Mouse (Mus musculus) liver, postnatal 0 days (tissue): ENCODE results near the gene Zfp423.

Experiments
- CTCF ChIP-seq: sonication (generic); IDR thresholded peaks from 2 replicates; pipeline ENCODE4 v1.5.1; 2016; ENCODE audit warnings: antibody characterized with exemption, low read depth
- EP300 ChIP-seq: IDR thresholded peaks from 2 replicates; pipeline ENCODE4 v1.6.1; 2016; ENCODE audit warnings: antibody characterized with exemption, low read depth, mild to moderate bottlenecking

- TF ChIP-seq EP300 (no peak), CTCF (no peak)
These were observed 50.5 kb downstream of the Zfp423 start for GRCm38 (mm10) chr8:87908940-87909339.
